Mouse (Mus musculus) embryonic facial prominence, embryonic 11.5 days (tissue): ENCODE data around the gene Kif3a. TPM values are rescaled to one million over a fixed set of nuclear protein-coding genes. Genes with fewer than 3 reads are reported as not detected.

Experiments used
- ATAC-seq: fragments of 200-750 bp; cut with Nextera tagmentation; replicated peaks from 2 replicates; pipeline ENCODE4 v1.8.0; 2017; ENCODE audit warnings: low read depth; ENCODE audit not compliant: insufficient number of reproducible peaks, low FRiP score, low TSS enrichment
- DNase-seq: peaks from one replicate; pipeline ENCODE4 v3.0.0-alpha.2; 2015; ENCODE audit warnings: low spot score
- H3K27ac ChIP-seq: fragments of 300-500 bp; sonication (generic); replicated peaks from 2 replicates; pipeline ENCODE4 v1.5.1; 2014; ENCODE audit warnings: mild to moderate bottlenecking, low read depth, low read length, control low read depth
- H3K27me3 ChIP-seq: fragments of 300-500 bp; sonication (generic); 2 replicates; pipeline ENCODE4 v1.6.1; 2014; ENCODE audit warnings: mild to moderate bottlenecking, low read length, moderate library complexity, mixed read lengths; ENCODE audit not compliant: control insufficient read depth, insufficient read depth
- H3K36me3 ChIP-seq: fragments of 300-500 bp; sonication (generic); replicated peaks from 2 replicates; pipeline ENCODE4 v1.6.1; 2014; ENCODE audit warnings: low read depth, mild to moderate bottlenecking, low read length, moderate library complexity, mixed read lengths; ENCODE audit not compliant: control insufficient read depth, insufficient read depth
- H3K4me1 ChIP-seq: fragments of 300-500 bp; sonication (generic); 2 replicates; pipeline ENCODE4 v1.6.1; 2014; ENCODE audit warnings: low read length, mixed read lengths; ENCODE audit not compliant: control insufficient read depth, insufficient read depth
- H3K4me2 ChIP-seq: fragments of 300-500 bp; sonication (generic); 2 replicates; pipeline ENCODE4 v1.6.1; 2014; ENCODE audit warnings: low read depth, mild to moderate bottlenecking, control low read depth, low read length, moderate library complexity
- H3K4me3 ChIP-seq: fragments of 300-500 bp; sonication (generic); 2 replicates; pipeline ENCODE4 v1.5.1; 2014; ENCODE audit warnings: low read depth, low read length, control low read depth
- H3K9ac ChIP-seq: fragments of 300-500 bp; sonication (generic); replicated peaks from 2 replicates; pipeline ENCODE4 v1.6.1; 2014; ENCODE audit warnings: mild to moderate bottlenecking, control low read depth, low read length
- H3K9me3 ChIP-seq: fragments of 300-500 bp; sonication (generic); replicated peaks from 2 replicates; pipeline ENCODE4 v1.6.1; 2016; ENCODE audit warnings: mild to moderate bottlenecking, low read length, inconsistent platforms, mixed read lengths; ENCODE audit not compliant: control insufficient read depth
- WGBS: fragments of 180-500 bp; shearing (Covaris S2); extraction: QIAGEN DNeasy Blood & Tissue Kit; methylation state at CpG from one replicate; pipeline ENCODE4 v1.1.7; 2014; 5-methylcytosine and 5-hydroxymethylcytosine counted together
- polyA plus RNA-seq: library from polyadenylated mRNA; unstranded; fragments of >200 nt; fragmentation: Nextera tagmentation; extraction: Ambion mirVana; gene quantifications from 2 replicates; pipeline ENCODE4 v1.2.1, GENCODE M21; 2014

The Kif3a gene
- polyA plus RNA-seq, 1 experiment from 2014 or later = 71.6 TPM

- ATAC-seq = no peak
- Histone ChIP-seq H3K9me3 (no peaks in the 10 kb centered on the region), H3K9ac (no peak overlapping the region), H3K36me3 (peaks cover 2% of the 10 kb centered on the region; the same call in 1 of the 2 replicates), H3K27ac (no peak overlapping the region), H3K27me3 (no peaks in the 10 kb centered on the region), H3K4me3 (no peak overlapping the region), H3K4me1 (no peaks in the 10 kb centered on the region), H3K4me2 (no peak overlapping the region)
- DNase-seq = no peak
- 92% methylated on average over 10 of the region's 10 CpGs for WGBS
Observed at GRCm38 (mm10) chr11:53531578-53532230, 35.5 kb upstream of the Kif3a start.

- DNase-seq (no peak), ATAC-seq (no peak)
- Histone ChIP-seq H3K27ac (no peak overlapping the region), H3K4me2 (no peak overlapping the region), H3K4me3 (no peak overlapping the region), H3K9me3 (no peaks in the 10 kb centered on the region), H3K4me1 (no peaks in the 10 kb centered on the region), H3K36me3 (peaks cover 2% of the 10 kb centered on the region; the same call in 1 of the 2 replicates), H3K9ac (no peak overlapping the region), H3K27me3 (no peaks in the 10 kb centered on the region)
- WGBS = 91% methylated on average over 1 of the region's 1 CpGs
Observed at GRCm38 (mm10) chr11:53532231-53532620, 35.0 kb upstream of the Kif3a start.

DNA sequence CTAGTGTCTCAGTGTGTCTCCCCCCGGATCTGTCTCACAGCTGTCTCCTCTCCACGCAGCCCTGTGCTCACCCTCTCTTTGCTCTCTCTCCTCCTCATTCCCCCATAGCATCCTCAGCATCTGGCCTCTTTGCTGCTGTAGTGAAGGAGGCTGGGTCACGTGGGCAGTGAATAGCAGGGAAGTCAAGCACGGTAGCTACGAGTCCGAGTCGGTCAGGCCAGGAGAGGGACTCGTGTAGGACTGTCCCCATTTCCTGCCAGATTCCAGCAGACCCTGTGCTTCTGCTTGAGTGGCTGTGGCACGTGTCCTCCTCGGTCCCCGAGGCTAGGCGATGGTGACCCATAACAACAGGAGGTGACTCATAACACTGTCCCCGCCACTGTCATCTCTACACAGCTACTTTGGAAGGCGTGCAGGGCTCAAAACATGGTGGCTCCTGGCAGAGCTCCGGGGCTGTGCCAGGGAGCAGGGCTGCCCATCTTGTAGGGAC lies 28.1 kb upstream of the Kif3a start:
- 0 out of 2 replicates have a peak, but pooled peaks have one; percentile 42 for ATAC-seq
- no peak overlapping the region for H3K27ac ChIP-seq
- no peaks in the 10 kb centered on the region for H3K27me3 ChIP-seq
- H3K4me3 ChIP-seq = no peak overlapping the region
- no peak overlapping the region for H3K9ac ChIP-seq
- H3K4me1 ChIP-seq = no peaks in the 10 kb centered on the region
- no peaks in the 10 kb centered on the region for H3K9me3 ChIP-seq
- no peaks in the 10 kb centered on the region; the same call in 1 of the 2 replicates for H3K36me3 ChIP-seq
- 66% methylated on average over 15 of the region's 15 CpGs for WGBS
- no peak for DNase-seq
- H3K4me2 ChIP-seq = no peak overlapping the region

DNA sequence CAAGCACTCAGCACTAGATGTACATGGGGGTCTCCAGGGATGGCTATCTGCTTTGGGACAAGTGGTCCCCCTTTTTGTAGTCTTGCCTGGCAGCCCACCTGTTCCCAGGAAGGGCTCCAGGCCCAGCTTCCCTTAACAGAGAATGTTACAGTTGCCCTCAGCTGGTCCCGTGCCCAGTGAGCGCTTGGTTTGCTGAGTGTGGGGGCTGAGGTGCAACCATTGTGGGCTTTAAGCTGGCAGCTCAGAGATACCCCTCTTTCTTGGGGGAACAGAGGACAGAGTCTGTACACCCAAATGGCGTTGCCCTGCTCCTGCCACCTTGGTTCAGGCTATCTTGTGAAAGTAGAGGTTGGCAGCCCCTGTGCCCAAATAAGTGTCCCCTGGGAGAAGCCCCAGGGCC lies 26.8 kb upstream of the Kif3a start:
- Histone ChIP-seq H3K27ac (no peak overlapping the region), H3K36me3 (no peaks in the 10 kb centered on the region; the same call in 1 of the 2 replicates), H3K27me3 (no peaks in the 10 kb centered on the region), H3K9ac (no peak overlapping the region), H3K4me3 (no peak overlapping the region), H3K4me2 (no peak overlapping the region), H3K9me3 (no peaks in the 10 kb centered on the region), H3K4me1 (no peaks in the 10 kb centered on the region)
- DNase-seq (no peak), ATAC-seq (no peak)
- 83% methylated on average over 3 of the region's 3 CpGs for WGBS

DNA sequence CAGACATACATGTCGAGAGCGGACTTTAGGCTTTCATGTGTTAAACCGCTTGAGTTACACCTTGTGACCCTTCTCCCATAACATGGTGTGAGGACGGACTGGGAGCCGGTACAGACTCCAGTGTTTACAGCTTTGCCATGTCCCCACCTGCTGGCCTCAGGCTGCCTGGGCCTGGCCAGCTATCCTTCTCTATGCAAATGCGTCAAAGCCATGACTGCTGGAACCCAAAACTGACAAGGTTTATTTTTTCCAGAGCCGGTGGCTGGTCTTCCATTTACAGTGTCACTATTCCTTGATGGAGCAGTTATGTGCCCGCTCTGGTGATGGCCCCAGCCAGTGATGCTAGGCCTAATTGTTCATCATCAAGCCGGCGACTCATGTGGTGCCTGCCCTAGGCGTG lies 26.0 kb upstream of the Kif3a start:
- Histone ChIP-seq H3K4me3 (no peak overlapping the region), H3K36me3 (no peaks in the 10 kb centered on the region; the same call in 1 of the 2 replicates), H3K4me2 (no peak overlapping the region), H3K9ac (no peak overlapping the region), H3K27me3 (no peaks in the 10 kb centered on the region), H3K27ac (no peak overlapping the region), H3K9me3 (no peaks in the 10 kb centered on the region), H3K4me1 (no peaks in the 10 kb centered on the region)
- ATAC-seq (no peak), DNase-seq (no peak)
- 87% methylated on average over 11 of the region's 11 CpGs for WGBS

DNA sequence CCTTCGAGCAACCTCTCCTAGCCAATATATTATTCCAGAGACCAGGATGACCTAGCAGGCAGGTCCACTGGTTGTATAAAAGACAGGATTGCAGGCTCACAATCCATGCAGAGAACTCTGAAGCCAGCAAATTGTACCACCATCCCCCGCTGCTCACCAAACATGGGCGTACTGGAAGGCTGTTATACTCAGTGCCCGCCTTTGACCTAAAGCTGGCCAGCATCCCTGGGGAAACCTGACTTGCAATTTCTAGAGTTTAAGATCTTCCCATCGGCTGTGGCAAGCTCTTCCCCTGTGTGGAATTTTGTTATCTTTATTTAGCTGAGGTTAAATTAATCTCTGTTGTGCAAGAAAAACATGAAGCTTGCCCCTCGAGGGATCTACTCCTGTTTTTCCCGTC lies 24.2 kb upstream of the Kif3a start:
- H3K4me3 ChIP-seq = no peak overlapping the region
- 56% methylated on average over 7 of the region's 7 CpGs for WGBS
- H3K4me1 ChIP-seq = no peaks in the 10 kb centered on the region
- DNase-seq (no peak), ATAC-seq (no peak)
- H3K9me3 ChIP-seq = no peaks in the 10 kb centered on the region
- H3K27ac ChIP-seq = no peak overlapping the region
- no peaks in the 10 kb centered on the region for H3K36me3 ChIP-seq
- H3K4me2 ChIP-seq = no peak overlapping the region
- H3K27me3 ChIP-seq = no peaks in the 10 kb centered on the region
- no peak overlapping the region for H3K9ac ChIP-seq

GRCm38 (mm10) chr11:53546271-53546670 lies 20.9 kb upstream of the Kif3a start:
- no peak overlapping the region for H3K4me2 ChIP-seq
- no peaks in the 10 kb centered on the region for H3K4me1 ChIP-seq
- no peak overlapping the region for H3K4me3 ChIP-seq
- H3K27ac ChIP-seq = no peak overlapping the region
- no peak overlapping the region for H3K9ac ChIP-seq
- no peaks in the 10 kb centered on the region for H3K27me3 ChIP-seq
- 69% methylated on average over 6 of the region's 6 CpGs for WGBS
- DNase-seq = no peak
- H3K36me3 ChIP-seq = no peaks in the 10 kb centered on the region
- no peaks in the 10 kb centered on the region for H3K9me3 ChIP-seq
- no peak for ATAC-seq

GRCm38 (mm10) chr11:53547566-53547965 lies 19.6 kb upstream of the Kif3a start:
- Histone ChIP-seq H3K27me3 (no peaks in the 10 kb centered on the region), H3K9me3 (no peaks in the 10 kb centered on the region), H3K9ac (no peak overlapping the region), H3K36me3 (no peaks in the 10 kb centered on the region), H3K4me1 (no peaks in the 10 kb centered on the region), H3K4me2 (no peak overlapping the region), H3K27ac (no peak overlapping the region), H3K4me3 (no peak overlapping the region)
- DNase-seq (no peak), ATAC-seq (no peak)
- 86% methylated on average over 6 of the region's 6 CpGs for WGBS
